Mouse (Mus musculus): ENCODE results near the gene Dclre1a.
"Not testable (repeated sequence)": the region's sequence is repeated elsewhere in the genome, so short reads cannot be mapped to it uniquely, and the experiment has no call there.

Dclre1a gene

GRCm38 (mm10) chr19:56548230-56549032 is 409 bp upstream of the Dclre1a start, which contains the start of gene Nhlrc2:
Gene Nhlrc2, plus strand, starts transcription at chr19:56548261.
- DNase-seq, result peak; percentile 85

- DNase-seq, result no peak
Measured at GRCm38 (mm10) chr19:56546031-56546430, 2.0 kb downstream of the Dclre1a start.

GRCm38 (mm10) chr19:56544681-56545388 is 3.2 kb downstream of the Dclre1a start:
- DNase-seq, result no peak

GRCm38 (mm10) chr19:56543320-56543719 is 4.7 kb downstream of the Dclre1a start:
- no peak for DNase-seq

- no peak for DNase-seq
Measured at GRCm38 (mm10) chr19:56535765-56536164, 12.3 kb downstream of the Dclre1a start.

- DNase-seq, result no peak
Measured at GRCm38 (mm10) chr19:56535064-56535463, 13.0 kb downstream of the Dclre1a start.

- no peak for DNase-seq
Measured at GRCm38 (mm10) chr19:56534337-56534736, 13.7 kb downstream of the Dclre1a start.

GRCm38 (mm10) chr19:56533291-56534071 is 14.5 kb downstream of the Dclre1a start:
- no peak for DNase-seq

- DNase-seq, result no peak
Measured at GRCm38 (mm10) chr19:56531251-56531650, 16.8 kb downstream of the Dclre1a start.

GRCm38 (mm10) chr19:56530529-56530928 is 17.5 kb downstream of the Dclre1a start:
- DNase-seq, result not testable (repeated sequence)

GRCm38 (mm10) chr19:56519408-56519807 is 28.6 kb downstream of the Dclre1a start:
- DNase-seq, result not testable (repeated sequence)

GRCm38 (mm10) chr19:56513527-56513926 is 34.5 kb downstream of the Dclre1a start:
- not testable (repeated sequence) for DNase-seq

- DNase-seq, result not testable (repeated sequence)
Measured at GRCm38 (mm10) chr19:56511207-56511606, 36.8 kb downstream of the Dclre1a start.

- DNase-seq, result not testable (repeated sequence)
Measured at GRCm38 (mm10) chr19:56503525-56503924, 44.5 kb downstream of the Dclre1a start.

- not testable (repeated sequence) for DNase-seq
Measured at GRCm38 (mm10) chr19:56503069-56503468, 45.0 kb downstream of the Dclre1a start.

- not testable (repeated sequence) for DNase-seq
Measured at GRCm38 (mm10) chr19:56494157-56494556, 53.9 kb downstream of the Dclre1a start.

GRCm38 (mm10) chr19:56489601-56490000 is 58.4 kb downstream of the Dclre1a start:
- DNase-seq, result no peak

- DNase-seq, result no peak
Measured at GRCm38 (mm10) chr19:56487339-56487738, 60.7 kb downstream of the Dclre1a start.

- DNase-seq, result no peak
Measured at GRCm38 (mm10) chr19:56486926-56487325, 61.1 kb downstream of the Dclre1a start.

- DNase-seq, result no peak
Measured at GRCm38 (mm10) chr19:56485376-56486271, 62.4 kb downstream of the Dclre1a start.

- DNase-seq, result no peak
Measured at GRCm38 (mm10) chr19:56484630-56485375, 63.2 kb downstream of the Dclre1a start.

Measured in thymus, postnatal 4 days (tissue).